Mouse (Mus musculus) left cerebral cortex, postnatal 36 days (tissue): Measurements from ENCODE around the gene Atxn1. TPM values are rescaled to one million over a fixed set of nuclear protein-coding genes. Genes with fewer than 3 reads are reported as not detected.

Source experiments
- DNase-seq, 2 experiments: peaks; one replicate each; pipeline ENCODE4 v3.0.0; 2021 to 2022; ENCODE audit warnings: low spot score in 2 of 2, mixed read lengths in 1 of 2
- intact Hi-C: fragments of 180-260 bp; cut with DNase I; formaldehyde crosslinking; loops from one replicate; pipeline ENCODE4 v1.15.1; 2025
- total RNA-seq, 2 experiments: library from RNA; stranded (reverse); gene quantifications; 2 replicates each; pipeline ENCODE4 v1.2.3; 2021

The Atxn1 gene
- total RNA-seq, 2 experiments from 2014 or later, result 156 to 184 TPM

- DNase-seq, result no peak
- intact Hi-C loops, result loop anchor here (5.0 kb wide), 1 partner anchor 63 kb away; no protein-coding TSS in a partner anchor
Observed at GRCm38 (mm10) chr13:45809777-45810410, 154.9 kb downstream of the Atxn1 start.

GRCm38 (mm10) chr13:45807593-45808043, 157.2 kb downstream of the Atxn1 start:
- intact Hi-C loops, result loop anchor here (5.0 kb wide), 1 partner anchor 60 kb away; no protein-coding TSS in a partner anchor
- DNase-seq, result peak; percentile 73 to 75

GRCm38 (mm10) chr13:45806600-45807525, 157.9 kb downstream of the Atxn1 start:
- intact Hi-C loops, result loop anchor here (5.0 kb wide), 1 partner anchor 60 kb away; no protein-coding TSS in a partner anchor

GRCm38 (mm10) chr13:45805915-45806599, 158.8 kb downstream of the Atxn1 start:
- DNase-seq, result no peak
- intact Hi-C loops, result loop anchor here (5.0 kb wide), 1 partner anchor 59 kb away; no protein-coding TSS in a partner anchor

More at GRCm38 (mm10) chr13:45806600-45807525, 157.9 kb downstream of the Atxn1 start:
- DNase-seq, result no peak

- intact Hi-C loops, result no loop called here
- DNase-seq, result no peak
Observed at GRCm38 (mm10) chr13:45802620-45803410, 162.0 kb downstream of the Atxn1 start.

- intact Hi-C loops, result no loop called here
- no peak for DNase-seq
Observed at GRCm38 (mm10) chr13:45798248-45798647, 166.6 kb downstream of the Atxn1 start.

- no peak for DNase-seq
- intact Hi-C loops, result no loop called here
Observed at GRCm38 (mm10) chr13:45797696-45798095, 167.1 kb downstream of the Atxn1 start.

- intact Hi-C loops, result no loop called here
- no peak for DNase-seq
Observed at GRCm38 (mm10) chr13:45796286-45796685, 168.5 kb downstream of the Atxn1 start.

- intact Hi-C loops, result no loop called here
- no peak for DNase-seq
Observed at GRCm38 (mm10) chr13:45793796-45794195, 171.0 kb downstream of the Atxn1 start.

- DNase-seq, result no peak
- intact Hi-C loops, result no loop called here
Observed at GRCm38 (mm10) chr13:45786409-45786808, 178.4 kb downstream of the Atxn1 start.

- intact Hi-C loops, result no loop called here
- peak; percentile 55 to 59 for DNase-seq
Observed at GRCm38 (mm10) chr13:45783681-45784080, 181.1 kb downstream of the Atxn1 start.

- DNase-seq, result no peak
- intact Hi-C loops, result no loop called here
Observed at GRCm38 (mm10) chr13:45778750-45779149, 186.1 kb downstream of the Atxn1 start.

GRCm38 (mm10) chr13:45778171-45778570, 186.6 kb downstream of the Atxn1 start:
- intact Hi-C loops, result no loop called here
- no peak for DNase-seq

- intact Hi-C loops, result no loop called here
- no peak for DNase-seq
Observed at GRCm38 (mm10) chr13:45775516-45775915, 189.3 kb downstream of the Atxn1 start.

- intact Hi-C loops, result no loop called here
- no peak for DNase-seq
Observed at GRCm38 (mm10) chr13:45773381-45774168, 191.2 kb downstream of the Atxn1 start.

- peak in 1 of 2 experiments; percentile 42 for DNase-seq
- intact Hi-C loops, result no loop called here
Observed at GRCm38 (mm10) chr13:45769757-45770156, 195.1 kb downstream of the Atxn1 start.

GRCm38 (mm10) chr13:45768250-45768649, 196.6 kb downstream of the Atxn1 start:
- no peak for DNase-seq
- intact Hi-C loops, result no loop called here

GRCm38 (mm10) chr13:45764354-45764753, 200.5 kb downstream of the Atxn1 start:
- DNase-seq, result no peak
- intact Hi-C loops, result loop anchor here (5.0 kb wide), 1 partner anchor 433 kb away; no protein-coding TSS in a partner anchor
